Mouse (Mus musculus) myocyte (in vitro differentiated cells): ENCODE data around the gene C2cd2l. TPM values are rescaled to one million over a fixed set of nuclear protein-coding genes. Genes with fewer than 3 reads are reported as not detected.
A peak's percentile ranks its signal among the peaks of the same experiment; 100 is the strongest.

ENCODE experiments used
- H3K27me3 ChIP-seq: one replicate; pipeline ENCODE4 v1.6.1; 2011; ENCODE audit not compliant: control insufficient read depth, insufficient read depth, insufficient read length
- H3K36me3 ChIP-seq: one replicate; pipeline ENCODE4 v1.6.1; 2011; ENCODE audit not compliant: control insufficient read depth, insufficient read depth
- H3K4me2 ChIP-seq: one replicate; pipeline ENCODE4 v1.6.1; 2011; ENCODE audit warnings: low read depth, control low read depth
- H3K4me3 ChIP-seq: one replicate; pipeline ENCODE4 v1.5.1; 2011; ENCODE audit warnings: mild to moderate bottlenecking, control low read depth, moderate library complexity
- H3K79me2 ChIP-seq: one replicate; pipeline ENCODE4 v1.6.1; 2011; ENCODE audit not compliant: control insufficient read depth, insufficient read depth
- H3ac ChIP-seq: one replicate; pipeline ENCODE4 v1.6.1; 2011; ENCODE audit not compliant: control insufficient read depth, insufficient read length
- CEBPB ChIP-seq: IDR thresholded peaks from 2 replicates; pipeline ENCODE4 v1.6.1; 2011; ENCODE audit warnings: mild to moderate bottlenecking, moderate library complexity; ENCODE audit not compliant: poor library complexity, insufficient read depth, severe bottlenecking
- E2F4 ChIP-seq: IDR thresholded peaks from one replicate; pipeline ENCODE4 v1.6.1; 2011; ENCODE audit warnings: mild to moderate bottlenecking, control low read depth, moderate library complexity; ENCODE audit not compliant: insufficient read depth
- MAX ChIP-seq: IDR thresholded peaks from one replicate; pipeline ENCODE4 v1.6.1; 2011; ENCODE audit warnings: low read depth, mild to moderate bottlenecking, control low read depth
- MYOD1 ChIP-seq, 3 experiments: IDR thresholded peaks; one replicate each; pipeline ENCODE4 v1.6.1; 2011; ENCODE audit warnings: control low read depth in 2 of 3, low read depth in 2 of 3, mild to moderate bottlenecking in 2 of 3, moderate library complexity in 1 of 3; ENCODE audit not compliant: insufficient read length in 2 of 3, control insufficient read depth in 1 of 3
- MYOG ChIP-seq, 3 experiments: IDR thresholded peaks; one replicate each; pipeline ENCODE4 v1.6.1; 2011; ENCODE audit warnings: control low read depth in 2 of 3, low read depth in 2 of 3, mild to moderate bottlenecking in 2 of 3; ENCODE audit not compliant: insufficient read length in 2 of 3, control insufficient read depth in 1 of 3, insufficient read depth in 1 of 3
- POLR2A ChIP-seq: IDR thresholded peaks from one replicate; pipeline ENCODE4 v1.6.1; 2011; ENCODE audit warnings: low read depth, mild to moderate bottlenecking, control low read depth, moderate library complexity; ENCODE audit not compliant: insufficient read length
- POLR2AphosphoS2 ChIP-seq: IDR thresholded peaks from one replicate; pipeline ENCODE4 v1.6.1; 2011; ENCODE audit warnings: low read depth, control low read depth; ENCODE audit not compliant: insufficient read length
- REST ChIP-seq: IDR thresholded peaks from one replicate; pipeline ENCODE4 v1.6.1; 2011; ENCODE audit warnings: mild to moderate bottlenecking, control low read depth, moderate library complexity; ENCODE audit not compliant: insufficient read depth, insufficient read length
- SRF ChIP-seq: IDR thresholded peaks from one replicate; pipeline ENCODE4 v1.6.1; 2011; ENCODE audit warnings: low read depth; ENCODE audit not compliant: control insufficient read depth, insufficient read length
- TCF12 ChIP-seq: IDR thresholded peaks from one replicate; pipeline ENCODE4 v1.6.1; 2011; ENCODE audit warnings: mild to moderate bottlenecking, control low read depth; ENCODE audit not compliant: poor library complexity, insufficient read depth, severe bottlenecking
- TCF3 ChIP-seq: IDR thresholded peaks from one replicate; pipeline ENCODE4 v1.6.1; 2011; ENCODE audit warnings: low read depth, control low read depth; ENCODE audit not compliant: insufficient read length
- USF1 ChIP-seq: IDR thresholded peaks from one replicate; pipeline ENCODE4 v1.6.1; 2011; ENCODE audit warnings: low read depth, mild to moderate bottlenecking, control low read depth, moderate library complexity
- polyA plus RNA-seq: library from polyadenylated mRNA; unstranded; fragments of >200 nt; fragmentation: generic; extraction: Trizol; gene quantifications from one replicate; pipeline ENCODE4 v1.2.1, GENCODE M21; 2012; ENCODE audit warnings: missing spikeins

C2cd2l gene
- polyA plus RNA-seq, 1 experiment, result 18.1 TPM

GRCm38 (mm10) chr9:44288959-44289291, 31.2 kb downstream of the C2cd2l start:
- peaks cover 37% of the 10 kb centered on the region for H3K36me3 ChIP-seq
- no peaks in the 10 kb centered on the region for H3K79me2 ChIP-seq
- H3K4me2 ChIP-seq, result no peak overlapping the region
- no peak for TF ChIP-seq POLR2AphosphoS2
- TF ChIP-seq E2F4, result no peak
- no peak for TF ChIP-seq REST
- no peak for TF ChIP-seq SRF
- no peak for TF ChIP-seq POLR2A
- H3K4me3 ChIP-seq, result no peak overlapping the region
- H3ac ChIP-seq, result no peak overlapping the region
- no peaks in the 10 kb centered on the region for H3K27me3 ChIP-seq

GRCm38 (mm10) chr9:44288076-44288958, 31.8 kb downstream of the C2cd2l start, which contains the start of gene Abcg4:
Abcg4 (minus strand) TSS chr9:44288615.
- Histone ChIP-seq H3K79me2 (no peaks in the 10 kb centered on the region), H3K4me3 (no peak within 1 kb of the TSS), H3K27me3 (no peaks in the 10 kb centered on the region), H3K4me2 (no peak within 1 kb of the TSS), H3ac (no peak within 1 kb of the TSS), H3K36me3 (peaks cover 31% of the 10 kb centered on the region)
- TF ChIP-seq TCF12, result no peak
- TF ChIP-seq USF1, result no peak
- TF ChIP-seq POLR2AphosphoS2, result no peak
- TF ChIP-seq POLR2A, result no peak
- TF ChIP-seq REST, result no peak
- TF ChIP-seq MAX, result no peak
- TF ChIP-seq MYOD1 (IDR thresholded peaks at IDR 0.05; ENCODE audit: control insufficient read depth in 1 of 3, insufficient read length in 2 of 3, low read depth in 2 of 3), result no peak
- TF ChIP-seq CEBPB, result no peak
- TF ChIP-seq MYOG (IDR thresholded peaks at IDR 0.05; ENCODE audit: control insufficient read depth in 1 of 3, insufficient read depth in 1 of 3, insufficient read length in 2 of 3, low read depth in 2 of 3), result no peak
- no peak for TF ChIP-seq SRF
- no peak for TF ChIP-seq TCF3
- no peak for TF ChIP-seq E2F4

GRCm38 (mm10) chr9:44287401-44288075, 32.5 kb downstream of the C2cd2l start:
- Histone ChIP-seq H3K79me2 (no peaks in the 10 kb centered on the region), H3K4me2 (no peak overlapping the region), H3K4me3 (no peak overlapping the region), H3K36me3 (peaks cover 24% of the 10 kb centered on the region), H3ac (no peak overlapping the region), H3K27me3 (no peaks in the 10 kb centered on the region)
- TF ChIP-seq POLR2AphosphoS2, result peak; percentile 19
- no peak for TF ChIP-seq SRF

- Histone ChIP-seq H3ac (no peak overlapping the region), H3K4me2 (no peak overlapping the region), H3K36me3 (peaks cover 19% of the 10 kb centered on the region), H3K4me3 (no peak overlapping the region), H3K79me2 (no peaks in the 10 kb centered on the region), H3K27me3 (no peaks in the 10 kb centered on the region)
- TF ChIP-seq POLR2A (no peak), REST (no peak), MYOD1 (IDR thresholded peaks at IDR 0.05; ENCODE audit: control insufficient read depth in 1 of 3, insufficient read length in 2 of 3, low read depth in 2 of 3) (no peak), USF1 (no peak), E2F4 (no peak), MAX (no peak), CEBPB (no peak)
Measured at GRCm38 (mm10) chr9:44287003-44287400, 33.1 kb downstream of the C2cd2l start.

- H3K4me3 ChIP-seq, result no peak overlapping the region
- H3K4me2 ChIP-seq, result no peak overlapping the region
- H3K79me2 ChIP-seq, result no peaks in the 10 kb centered on the region
Measured at GRCm38 (mm10) chr9:44286256-44286850, 33.7 kb downstream of the C2cd2l start.

More at GRCm38 (mm10) chr9:44286256-44286850, 33.7 kb downstream of the C2cd2l start:
- H3K27me3 ChIP-seq, result no peaks in the 10 kb centered on the region
- peaks cover 14% of the 10 kb centered on the region for H3K36me3 ChIP-seq
- TF ChIP-seq REST (no peak), MYOD1 (IDR thresholded peaks at IDR 0.05; ENCODE audit: control insufficient read depth in 1 of 3, insufficient read length in 2 of 3, low read depth in 2 of 3) (no peak), MYOG (IDR thresholded peaks at IDR 0.05; ENCODE audit: control insufficient read depth in 1 of 3, insufficient read depth in 1 of 3, insufficient read length in 2 of 3, low read depth in 2 of 3) (no peak), E2F4 (no peak), SRF (no peak), CEBPB (no peak), MAX (no peak), POLR2A (no peak), POLR2AphosphoS2 (no peak), USF1 (no peak), TCF3 (no peak), TCF12 (no peak)
- no peak overlapping the region for H3ac ChIP-seq
